Mouse (Mus musculus) embryonic facial prominence, embryonic 14.5 days (tissue): ENCODE measurements around the gene Stk11. TPM values are rescaled to one million over a fixed set of nuclear protein-coding genes. Genes with fewer than 3 reads are reported as not detected.
A peak's percentile ranks its signal among the peaks of the same experiment; 100 is the strongest.

Experiments used
- ATAC-seq: fragments of 200-750 bp; cut with Nextera tagmentation; 2 replicates; pipeline ENCODE4 v1.8.0; 2017; ENCODE audit warnings: low read depth, moderate number of reproducible peaks, moderate TSS enrichment
- DNase-seq: peaks from one replicate; pipeline ENCODE4 v3.0.0-alpha.2; 2015; ENCODE audit warnings: low spot score
- H3K27ac ChIP-seq: fragments of 300-500 bp; sonication (generic); replicated peaks from 2 replicates; pipeline ENCODE4 v1.5.1; 2014; ENCODE audit warnings: low read depth, mild to moderate bottlenecking, low read length, moderate library complexity
- H3K27me3 ChIP-seq: fragments of 300-500 bp; sonication (generic); replicated peaks from 2 replicates; pipeline ENCODE4 v1.6.1; 2014; ENCODE audit warnings: low read length; ENCODE audit not compliant: control insufficient read depth, insufficient read depth
- H3K36me3 ChIP-seq: fragments of 300-500 bp; sonication (generic); 2 replicates; pipeline ENCODE4 v1.6.1; 2014; ENCODE audit warnings: low read length, mixed read lengths; ENCODE audit not compliant: control insufficient read depth, insufficient read depth
- H3K4me1 ChIP-seq: fragments of 300-500 bp; sonication (generic); 2 replicates; pipeline ENCODE4 v1.6.1; 2014; ENCODE audit warnings: antibody characterized with exemption, low read length; ENCODE audit not compliant: control insufficient read depth, insufficient read depth
- H3K4me2 ChIP-seq: fragments of 300-500 bp; sonication (generic); 2 replicates; pipeline ENCODE4 v1.6.1; 2014; ENCODE audit warnings: low read depth, mild to moderate bottlenecking, low read length, moderate library complexity, mixed read lengths
- H3K4me3 ChIP-seq: fragments of 300-500 bp; sonication (generic); 2 replicates; pipeline ENCODE4 v1.5.1; 2014; ENCODE audit warnings: low read depth, mild to moderate bottlenecking, low read length
- H3K9ac ChIP-seq: fragments of 300-500 bp; sonication (generic); 2 replicates; pipeline ENCODE4 v1.6.1; 2014; ENCODE audit warnings: low read depth, mild to moderate bottlenecking, low read length, moderate library complexity, mixed read lengths
- H3K9me3 ChIP-seq: fragments of 300-500 bp; sonication (generic); 2 replicates; pipeline ENCODE4 v1.6.1; 2016; ENCODE audit warnings: low read length; ENCODE audit not compliant: control insufficient read depth
- WGBS: fragments of 180-500 bp; shearing (Covaris S2); extraction: QIAGEN DNeasy Blood & Tissue Kit; methylation state at CpG from one replicate; pipeline ENCODE4 v1.1.7; 2014; 5-methylcytosine and 5-hydroxymethylcytosine counted together
- polyA plus RNA-seq: library from polyadenylated mRNA; unstranded; fragments of >200 nt; fragmentation: Nextera tagmentation; extraction: Ambion mirVana; gene quantifications from 2 replicates; pipeline ENCODE4 v1.2.1, GENCODE M21; 2014

The Stk11 gene
- polyA plus RNA-seq, 1 experiment from 2014 or later, result 32.6 TPM

DNA sequence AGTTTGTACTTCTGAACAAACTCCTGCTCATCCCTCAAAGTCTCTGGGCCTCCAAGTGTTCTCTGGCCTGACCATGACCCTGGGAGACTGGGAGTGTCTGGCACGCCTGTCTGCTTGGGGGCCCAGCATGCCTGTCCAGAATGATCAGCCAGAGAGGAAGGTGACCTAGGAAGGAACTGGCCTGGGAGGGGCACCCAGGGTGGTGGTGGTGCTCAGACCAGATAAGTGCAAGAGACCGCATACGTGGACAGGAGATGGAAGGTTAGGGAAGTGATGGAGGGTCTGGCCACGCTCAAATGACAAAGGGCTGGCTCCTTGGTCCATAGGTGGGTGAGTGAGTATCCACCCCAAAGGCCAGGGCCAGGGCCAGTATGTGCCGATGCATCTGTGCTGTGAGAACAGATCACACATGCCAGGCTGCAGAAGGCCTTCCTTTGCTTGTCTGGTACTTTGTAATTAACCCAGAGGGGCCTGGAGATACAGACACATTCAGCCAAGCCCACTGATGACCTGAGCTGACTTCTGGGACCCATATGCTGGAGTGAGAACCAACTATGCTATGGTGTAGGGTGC, 31.6 kb downstream of the Stk11 start:
- no peak for ATAC-seq
- H3K4me3 ChIP-seq, result peak overlapping the region; percentile 85
- H3K27ac ChIP-seq, result peak overlapping the region; percentile 98
- DNase-seq, result no peak
- no peaks in the 10 kb centered on the region for H3K27me3 ChIP-seq
- no peaks in the 10 kb centered on the region for H3K9me3 ChIP-seq
- H3K9ac ChIP-seq, result peak overlapping the region; percentile 89; the same call in 1 of the 2 replicates
- peaks cover 8% of the 10 kb centered on the region for H3K4me1 ChIP-seq
- 75% methylated on average over 5 of the region's 5 CpGs for WGBS
- peaks cover 50% of the 10 kb centered on the region for H3K36me3 ChIP-seq
- H3K4me2 ChIP-seq, result peak overlapping the region; percentile 93

DNA sequence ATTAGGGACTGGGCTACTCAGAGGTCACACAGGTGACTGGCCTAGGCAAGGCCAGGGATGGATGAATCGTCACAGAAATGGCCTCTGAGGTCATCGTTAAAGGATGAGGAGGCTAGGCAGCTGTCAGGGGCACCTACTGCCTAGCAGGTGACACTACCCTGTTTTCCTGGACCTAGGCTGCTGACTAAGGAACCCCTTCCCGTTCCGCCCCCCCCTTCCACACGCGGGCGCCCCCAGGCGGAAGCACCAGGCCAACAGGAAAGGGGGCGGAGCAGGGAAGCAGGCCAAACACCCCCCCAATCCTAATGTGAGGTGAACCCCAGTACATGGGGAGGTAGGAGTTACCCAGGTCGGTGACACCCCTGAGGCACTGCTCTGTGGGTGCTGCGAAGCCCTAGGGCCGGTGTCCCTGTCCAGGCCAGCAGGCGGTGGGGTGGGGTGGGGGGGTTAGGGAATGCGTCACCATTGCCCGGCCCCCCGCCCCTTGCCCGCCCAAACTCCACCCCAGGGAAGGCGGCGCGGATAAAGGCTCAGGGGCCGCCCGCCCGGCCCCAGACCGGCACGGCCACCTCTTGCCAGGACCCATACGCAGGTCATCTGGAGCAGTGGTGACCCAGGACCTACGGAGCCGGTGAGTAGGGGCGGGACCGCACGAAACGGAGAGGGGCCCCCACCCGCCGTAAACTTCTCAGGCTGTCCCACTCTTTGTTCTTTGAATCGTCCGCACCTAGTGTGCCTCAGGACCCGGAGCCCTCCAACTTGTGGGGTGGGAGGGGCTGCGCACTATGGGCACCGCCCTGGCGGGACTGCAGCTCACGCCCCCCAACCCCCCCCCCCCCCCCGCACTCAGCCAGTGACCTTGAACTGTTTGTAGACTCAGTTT, 32.4 kb downstream of the Stk11 start, which contains the start of gene Midn:
TSS of gene Midn (plus strand) at position 554 of the 883 bp plus-strand sequence.
- peak within 1 kb of the TSS; percentile 98 for H3K27ac ChIP-seq
- peak; percentile 39 for ATAC-seq

DNA sequence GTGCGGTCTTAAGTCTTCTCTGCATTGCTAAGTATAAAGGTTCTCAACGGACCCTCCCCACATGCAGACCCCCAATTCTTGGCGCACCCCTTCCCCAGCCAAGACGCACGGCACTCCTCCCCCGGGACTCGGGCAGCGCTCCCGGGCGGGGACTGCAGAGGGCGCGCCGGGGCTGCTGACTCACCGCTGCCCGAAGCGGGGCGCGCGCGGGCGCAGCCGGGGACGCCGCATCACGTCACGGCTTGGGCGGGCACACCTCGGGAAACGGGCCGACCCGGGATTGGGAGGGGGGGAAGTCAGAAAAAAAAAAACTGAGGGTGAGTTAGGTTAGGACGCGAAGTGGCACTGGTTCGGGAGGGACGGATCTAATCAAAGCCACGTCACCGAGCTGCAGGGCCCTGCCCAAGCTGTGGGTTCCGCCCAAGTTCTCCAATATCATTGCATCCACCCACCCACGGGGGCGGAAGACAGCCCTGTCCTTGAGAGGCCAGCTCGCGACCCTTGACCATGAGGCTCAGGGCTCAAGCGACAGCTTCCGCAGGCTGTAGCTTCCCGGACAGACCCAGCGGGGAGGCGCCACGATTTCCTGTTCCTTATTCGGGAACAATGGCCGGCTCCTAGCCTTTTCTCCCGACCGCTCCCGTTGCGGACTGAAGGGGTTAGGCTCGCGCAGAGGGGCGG, 33.1 kb downstream of the Stk11 start:
- peaks cover 12% of the 10 kb centered on the region for H3K4me1 ChIP-seq

More for the DNA sequence above, 32.4 kb downstream of the Stk11 start, which contains the start of gene Midn:
- Histone ChIP-seq H3K9me3 (no peaks in the 10 kb centered on the region), H3K4me1 (peaks cover 12% of the 10 kb centered on the region), H3K4me3 (peak within 1 kb of the TSS; percentile 85), H3K27me3 (no peaks in the 10 kb centered on the region), H3K9ac (peak within 1 kb of the TSS; percentile 89), H3K4me2 (peak within 1 kb of the TSS; percentile 93), H3K36me3 (peaks cover 56% of the 10 kb centered on the region)
- peak; percentile 93 for DNase-seq
- WGBS, result 0% methylated on average over 22 of the region's 42 CpGs

DNA sequence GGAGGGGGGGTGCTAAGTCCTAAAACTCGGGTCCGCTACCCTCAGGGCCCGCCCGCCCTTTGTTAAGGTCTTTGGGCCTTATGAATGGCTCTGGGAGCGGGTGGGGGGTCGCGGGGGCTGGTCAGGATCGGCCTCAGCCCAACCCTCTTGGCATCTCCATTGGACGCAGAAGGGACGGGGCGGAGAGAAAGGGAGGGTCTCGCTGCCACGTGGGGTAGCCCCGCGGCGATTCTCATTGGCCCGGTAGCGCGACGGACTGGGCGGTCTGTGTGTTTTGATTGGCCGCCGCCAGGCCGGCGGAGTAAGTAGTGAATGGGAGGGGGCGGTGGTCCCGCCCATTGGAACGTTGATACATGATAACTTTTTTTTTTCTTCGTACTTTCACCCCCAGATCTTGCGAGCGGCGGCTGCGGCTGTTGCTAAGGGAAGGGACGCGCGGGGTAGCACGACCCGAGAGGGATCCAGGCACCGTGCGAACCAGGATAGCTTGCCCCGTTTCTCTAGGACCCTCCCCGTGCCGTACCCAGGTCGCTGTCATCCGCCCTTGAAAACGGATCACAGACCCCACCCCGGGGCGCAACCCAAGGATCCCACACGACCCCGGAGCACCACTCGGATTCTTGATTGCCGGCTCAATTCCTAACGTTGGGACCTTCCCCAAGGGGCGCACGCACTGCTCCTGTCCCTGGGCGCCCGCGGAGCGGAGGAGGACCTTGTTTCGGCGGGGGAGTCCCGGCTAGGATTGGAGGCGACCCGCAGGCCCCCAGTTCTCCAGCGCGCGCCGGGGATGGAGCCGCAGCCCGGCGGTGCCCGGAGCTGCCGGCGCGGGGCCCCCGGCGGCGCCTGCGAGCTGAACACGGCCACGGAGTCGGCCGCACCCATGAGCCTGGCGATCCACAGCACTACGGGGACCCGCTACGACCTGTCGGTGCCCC, 34.0 kb downstream of the Stk11 start:
- 0% methylated on average over 38 of the region's 88 CpGs for WGBS
- Histone ChIP-seq H3K9me3 (no peaks in the 10 kb centered on the region), H3K36me3 (peaks cover 60% of the 10 kb centered on the region), H3K4me3 (peak overlapping the region; percentile 85), H3K9ac (peak overlapping the region; percentile 98), H3K27ac (peak overlapping the region; percentile 98), H3K4me2 (peak overlapping the region; percentile 93), H3K27me3 (no peaks in the 10 kb centered on the region), H3K4me1 (peaks cover 12% of the 10 kb centered on the region)
- ATAC-seq, result peak; percentile 81
- peak; percentile 99 for DNase-seq

More for the DNA sequence above, 33.1 kb downstream of the Stk11 start:
- under 1% methylated on average over 28 of the region's 57 CpGs for WGBS
- DNase-seq, result peak; percentile 96
- peak overlapping the region; percentile 93 for H3K4me2 ChIP-seq
- H3K4me3 ChIP-seq, result peak overlapping the region; percentile 85
- no peaks in the 10 kb centered on the region for H3K27me3 ChIP-seq
- H3K9ac ChIP-seq, result peak overlapping the region; percentile 89
- peak overlapping the region; percentile 98 for H3K27ac ChIP-seq
- no peaks in the 10 kb centered on the region for H3K9me3 ChIP-seq
- peak; percentile 35 for ATAC-seq
- H3K36me3 ChIP-seq, result peaks cover 60% of the 10 kb centered on the region

DNA sequence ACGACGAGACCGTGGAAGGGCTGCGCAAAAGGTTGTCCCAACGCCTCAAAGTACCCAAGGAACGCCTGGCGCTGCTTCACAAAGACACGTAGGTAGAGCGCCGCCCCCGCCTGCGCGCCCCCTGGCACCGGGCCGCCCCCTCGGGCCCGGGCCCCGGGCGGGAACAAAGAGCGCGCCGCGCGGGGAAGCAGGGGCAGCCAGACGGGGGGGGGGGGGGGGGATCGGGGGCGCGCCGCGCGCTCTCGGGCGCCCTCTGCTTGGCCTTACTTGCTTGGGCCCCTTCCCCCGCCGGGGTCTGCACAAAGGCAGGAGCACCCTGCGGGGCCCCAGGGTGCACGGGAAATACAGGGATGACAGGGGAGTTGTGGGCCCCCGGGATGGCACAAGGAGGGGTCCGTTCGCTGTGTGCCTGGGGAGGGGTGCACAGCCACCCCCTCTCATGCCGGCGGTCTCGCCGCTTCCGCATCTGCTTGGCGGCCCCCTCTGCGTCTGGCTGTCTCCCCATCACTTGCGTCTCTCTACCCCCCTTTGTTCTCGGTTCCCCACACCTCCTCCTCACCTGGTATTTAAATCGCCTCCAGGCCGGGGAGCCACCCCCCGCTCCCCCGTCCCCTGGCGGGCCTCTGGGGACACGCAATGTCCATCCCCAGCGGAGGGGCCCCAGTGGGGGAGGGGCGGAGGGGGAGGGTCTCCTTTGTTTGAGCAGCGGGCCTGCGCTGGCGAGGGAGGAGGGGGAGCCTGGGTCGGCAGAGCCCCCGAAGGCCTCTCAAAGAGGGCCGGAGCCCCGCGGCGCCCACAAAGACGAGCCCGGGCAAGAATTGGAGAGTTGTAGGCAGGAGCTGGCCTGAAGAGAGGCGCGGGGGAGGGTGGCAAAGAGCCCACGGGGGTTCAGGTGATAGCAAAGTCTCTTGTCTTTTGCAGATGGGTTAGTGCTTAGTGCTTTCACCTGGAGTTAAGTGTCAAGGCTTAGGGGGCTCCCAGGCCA, 34.9 kb downstream of the Stk11 start:
- WGBS, result under 1% methylated on average over 32 of the region's 71 CpGs
- Histone ChIP-seq H3K36me3 (peaks cover 60% of the 10 kb centered on the region), H3K27ac (peak overlapping the region; percentile 98), H3K4me2 (peak overlapping the region; percentile 93), H3K9ac (peak overlapping the region; percentile 98), H3K4me3 (peak overlapping the region; percentile 85), H3K4me1 (peaks cover 18% of the 10 kb centered on the region), H3K27me3 (no peaks in the 10 kb centered on the region), H3K9me3 (no peaks in the 10 kb centered on the region)
- DNase-seq (peak; percentile 81), ATAC-seq (no peak)

DNA sequence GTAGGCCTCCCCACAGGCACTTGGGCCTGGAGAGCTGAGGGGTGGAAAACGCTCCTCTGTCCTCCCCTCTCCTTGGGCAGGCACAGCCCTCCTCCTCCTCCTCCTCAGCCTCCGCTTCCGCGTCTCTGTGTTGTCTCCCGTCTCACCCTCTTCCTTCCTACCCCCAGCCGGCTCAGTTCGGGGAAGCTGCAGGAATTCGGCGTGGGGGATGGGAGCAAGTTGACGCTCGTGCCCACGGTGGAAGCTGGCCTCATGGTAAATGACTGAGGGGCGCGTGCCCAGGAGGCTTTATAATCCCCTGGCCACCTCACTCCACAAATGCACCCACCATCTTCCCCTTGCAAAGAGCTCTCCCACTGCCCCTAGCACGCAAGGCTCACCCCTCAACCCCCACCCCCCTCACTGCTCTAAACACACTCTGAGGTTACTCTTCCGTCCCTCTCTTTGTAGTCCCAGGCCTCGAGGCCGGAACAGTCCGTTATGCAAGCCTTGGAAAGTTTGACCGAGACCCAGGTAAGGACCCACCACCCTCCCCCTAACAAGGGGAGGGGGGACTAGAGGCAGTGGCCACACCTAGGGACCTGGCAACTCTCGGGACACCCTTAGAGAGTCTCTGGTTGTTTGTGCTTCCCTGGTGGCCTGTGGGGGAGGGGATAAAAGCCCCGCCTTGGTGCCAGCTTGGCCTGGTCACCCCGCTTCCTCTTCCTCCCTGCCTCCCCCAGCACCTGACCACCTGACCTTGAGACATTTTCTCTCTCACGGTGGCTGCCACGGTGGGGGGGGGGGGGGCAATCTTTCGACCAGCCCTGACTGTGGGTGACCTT, 35.8 kb downstream of the Stk11 start:
- ATAC-seq (no peak), DNase-seq (peak; percentile 67)
- Histone ChIP-seq H3K4me3 (peak overlapping the region; percentile 85), H3K4me1 (peaks cover 22% of the 10 kb centered on the region), H3K9ac (peak overlapping the region; percentile 98), H3K9me3 (no peaks in the 10 kb centered on the region), H3K27me3 (no peaks in the 10 kb centered on the region), H3K36me3 (peaks cover 62% of the 10 kb centered on the region), H3K4me2 (peak overlapping the region; percentile 93), H3K27ac (peak overlapping the region; percentile 98)
- WGBS, result under 1% methylated on average over 18 of the region's 26 CpGs
